Mouse (Mus musculus): ENCODE measurements around the gene Mtap.

GRCm38 (mm10) chr4:89106505-89106904 lies 30.4 kb upstream of the Mtap start:
- TF ChIP-seq POLR2A (IDR thresholded peaks at IDR 0.05; ENCODE audit: insufficient read depth, low read depth, low read length) (no peak), CTCF (IDR thresholded peaks at IDR 0.05) (no peak), EP300 (IDR thresholded peaks at IDR 0.05; ENCODE audit: insufficient read depth, low read depth, low read length) (no peak)
